Mouse (Mus musculus) gonadal fat pad, adult 2 months (tissue): ENCODE measurements at regions not wholly inside any gene's neighbourhood (a gene's known extent, or its start where the extent isn't known, plus 50 kb on each side); places are given as distances from the start of the nearest gene placed in this dataset.
"Not testable (repeated sequence)": the region's sequence is repeated elsewhere in the genome, so short reads cannot be mapped to it uniquely, and the experiment has no call there.

Experiments used
- DNase-seq: peaks from one replicate; pipeline ENCODE4 v3.0.0-alpha.2; 2012; ENCODE audit warnings: low read depth

- not testable (repeated sequence) for DNase-seq
Measured at GRCm38 (mm10) chr15:53984006-53984405, 99.3 kb downstream of the Gm7489 start.

- DNase-seq: no peak
Measured at GRCm38 (mm10) chr15:53989888-53990287, 105.2 kb downstream of the Gm7489 start.

DNA sequence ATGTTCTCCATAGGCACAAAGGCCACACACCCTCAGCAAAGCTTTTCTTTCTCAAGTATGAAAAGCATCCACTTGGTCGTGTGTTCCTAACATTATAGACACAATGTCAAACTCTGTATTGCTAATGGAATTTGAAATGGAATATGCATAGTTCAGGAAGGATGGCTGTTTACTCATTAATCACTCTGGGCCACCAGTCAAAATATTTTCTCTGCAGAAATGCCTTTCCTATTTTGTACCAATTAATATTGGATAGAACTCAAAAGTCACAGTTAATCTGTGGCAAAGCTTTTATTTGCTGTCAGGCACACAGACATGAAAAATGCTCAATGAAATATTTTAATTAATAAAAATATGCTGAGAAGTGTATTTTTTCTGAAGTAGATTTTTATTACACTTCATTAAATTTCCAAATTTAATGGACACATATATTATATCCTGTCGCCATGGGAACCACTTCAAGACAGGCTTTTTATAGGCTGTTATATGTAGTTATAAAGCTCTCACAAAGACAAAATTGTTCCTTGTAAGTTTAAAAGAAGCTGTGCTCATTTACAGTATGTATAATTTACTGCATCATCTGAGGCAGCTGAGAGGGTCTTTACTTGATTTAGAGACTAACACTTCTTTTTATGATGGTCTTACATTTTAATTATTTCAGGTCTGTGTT is 110.6 kb downstream of the Gm7489 start:
- no peak for DNase-seq

DNA sequence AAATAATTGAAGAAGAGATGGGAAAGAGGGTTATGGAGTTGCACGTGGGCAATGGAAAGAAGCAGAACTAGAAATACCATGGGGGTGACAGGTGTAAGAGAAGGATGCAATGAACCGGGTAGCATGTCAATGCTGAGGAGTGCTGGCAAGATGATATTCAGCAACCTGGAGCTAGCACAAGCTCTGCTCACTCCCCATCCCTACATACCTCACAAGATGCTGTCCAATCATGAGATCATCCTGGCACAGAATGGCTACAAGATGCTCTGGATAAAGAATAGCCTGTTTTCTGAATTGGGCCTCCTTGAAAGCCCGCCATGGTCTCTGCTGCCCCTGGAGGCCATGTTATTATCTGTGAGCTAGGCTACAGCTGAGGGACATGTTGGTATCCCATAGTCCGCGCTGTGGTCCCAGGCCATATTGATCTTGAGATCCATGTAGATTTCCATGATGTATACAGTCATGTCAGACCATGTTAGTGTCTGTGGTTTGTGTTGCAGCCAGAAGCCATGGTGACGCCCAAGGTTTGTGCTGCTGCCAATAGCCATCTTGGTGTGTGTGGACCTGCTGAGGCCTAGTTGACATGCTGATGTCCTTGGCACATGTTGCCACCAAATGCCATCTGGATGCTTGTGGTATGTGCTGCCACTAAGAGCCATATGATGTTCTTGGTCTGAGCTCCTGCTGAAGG is 114.0 kb downstream of the Gm7489 start:
- no peak for DNase-seq

DNA sequence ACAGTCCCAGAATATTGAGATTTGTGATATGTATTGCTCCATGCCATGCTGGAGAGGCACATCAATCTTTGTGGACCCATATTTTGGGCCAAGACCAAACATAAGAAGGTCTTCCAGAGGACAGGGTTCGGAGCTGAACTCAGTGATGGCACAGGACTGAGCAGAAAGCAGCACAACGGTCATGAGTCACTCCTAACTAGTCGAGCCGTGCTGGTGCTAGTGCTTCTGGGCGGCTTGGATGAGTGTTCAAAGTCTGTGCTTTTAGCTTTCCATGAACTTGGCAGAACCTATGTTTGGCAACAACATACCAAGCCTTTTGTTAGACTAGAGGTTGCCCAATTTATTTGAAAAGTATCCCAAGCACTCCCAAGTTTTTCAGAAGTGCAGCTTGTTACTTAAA is 149.1 kb downstream of the Gm7489 start:
- peak; percentile 54 for DNase-seq

- DNase-seq: no peak
Measured at GRCm38 (mm10) chr15:54050711-54051110, 166.0 kb downstream of the Gm7489 start.

GRCm38 (mm10) chr15:54070005-54070634 is 185.4 kb downstream of the Gm7489 start:
- peak; percentile 4 for DNase-seq

- no peak for DNase-seq
Measured at GRCm38 (mm10) chr15:54071732-54072131, 187.0 kb downstream of the Gm7489 start.

GRCm38 (mm10) chr15:54091301-54091700 is 206.6 kb downstream of the Gm7489 start:
- no peak for DNase-seq

GRCm38 (mm10) chr15:54092386-54092785 is 207.7 kb downstream of the Gm7489 start:
- no peak for DNase-seq

- no peak for DNase-seq
Measured at GRCm38 (mm10) chr15:54097498-54097897, 212.8 kb downstream of the Gm7489 start.

DNA sequence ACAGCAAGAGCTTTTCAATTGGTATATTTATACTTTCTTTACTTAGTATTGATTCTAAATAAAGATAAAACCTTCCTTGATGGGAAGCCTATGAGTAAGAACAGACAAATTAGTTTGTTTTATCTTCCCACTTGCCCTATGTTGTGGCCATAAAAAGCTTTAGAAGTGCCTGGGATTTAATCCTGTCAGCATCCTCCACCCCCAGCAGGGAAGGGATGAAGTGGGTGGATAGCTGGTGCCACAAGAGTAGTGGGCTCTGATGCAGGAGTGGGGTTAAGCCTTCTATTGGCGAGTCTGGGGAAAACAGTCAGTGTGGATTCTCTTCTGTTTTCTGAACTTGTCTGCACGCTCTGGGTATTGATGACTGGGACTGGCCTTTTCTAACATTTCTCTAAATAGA is 227.7 kb downstream of the Gm7489 start:
- no peak for DNase-seq

- no peak for DNase-seq
Measured at GRCm38 (mm10) chr15:54114096-54114512, 229.4 kb downstream of the Gm7489 start.

GRCm38 (mm10) chr15:54117967-54118538 is 233.3 kb downstream of the Gm7489 start:
- DNase-seq: no peak

- DNase-seq: no peak
Measured at GRCm38 (mm10) chr15:54120456-54120855, 235.8 kb downstream of the Gm7489 start.

DNA sequence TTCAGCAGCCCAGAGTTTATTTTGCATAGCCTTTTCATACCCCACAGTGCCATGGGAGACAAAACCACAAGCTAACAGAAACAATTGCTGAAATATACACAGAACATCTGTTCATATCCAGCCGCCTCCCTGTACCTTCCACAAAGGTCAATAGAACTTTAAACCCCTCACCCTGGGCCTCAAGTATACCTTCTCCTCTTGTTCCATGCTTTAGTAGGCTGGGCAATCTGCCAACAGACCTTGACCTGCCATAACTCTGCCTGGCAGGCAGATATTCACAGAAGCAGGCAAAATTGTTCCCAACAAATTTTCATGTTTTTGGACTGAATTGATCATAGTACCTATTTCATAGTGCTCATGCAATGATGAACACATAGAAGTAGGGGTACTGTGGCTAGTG is 279.6 kb downstream of the Gm7489 start:
- DNase-seq: no peak

DNA sequence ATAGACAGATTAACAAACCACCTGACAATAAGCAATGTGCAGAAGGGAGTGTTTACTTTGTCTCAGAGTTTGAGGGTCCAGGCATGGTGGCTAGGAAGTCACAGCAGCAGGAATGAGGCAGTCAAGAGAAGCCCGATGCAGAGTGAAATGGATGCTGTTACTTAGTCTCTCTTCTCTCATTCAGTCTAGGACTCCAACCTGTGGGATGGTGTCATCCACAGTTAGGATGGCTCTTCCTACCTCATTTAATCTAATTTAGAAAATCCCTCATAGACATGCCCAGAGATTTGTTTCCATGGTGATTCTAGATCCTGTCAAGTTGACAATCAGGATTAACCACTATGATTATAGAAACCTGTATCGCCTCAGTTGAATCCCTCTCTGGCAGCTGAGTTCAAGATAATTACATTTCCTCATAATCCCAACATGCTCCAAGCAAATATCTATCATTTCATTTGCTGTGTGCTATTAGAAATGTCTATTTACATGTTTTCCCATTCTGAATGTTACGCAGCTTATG is 283.2 kb downstream of the Gm7489 start:
- no peak for DNase-seq

DNA sequence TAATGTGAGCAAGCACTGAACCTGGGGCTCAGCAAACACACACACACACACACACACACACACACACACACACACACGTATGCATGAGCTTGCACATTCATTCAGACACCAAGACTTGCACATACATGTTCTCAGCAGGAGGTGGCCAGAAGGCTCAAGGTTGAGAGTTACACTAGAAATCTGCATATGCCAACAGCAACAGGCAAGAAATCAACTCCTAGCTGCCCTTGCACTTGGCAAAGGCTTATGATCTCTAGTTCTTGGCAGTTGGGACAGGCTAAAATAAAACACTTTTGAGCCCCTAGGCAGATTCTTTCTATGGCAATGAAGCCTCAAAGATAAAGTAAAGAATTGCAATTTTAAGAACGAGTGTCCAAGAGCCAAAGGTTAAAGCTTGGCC is 292.5 kb downstream of the Gm7489 start:
- peak; percentile 77 for DNase-seq

DNA sequence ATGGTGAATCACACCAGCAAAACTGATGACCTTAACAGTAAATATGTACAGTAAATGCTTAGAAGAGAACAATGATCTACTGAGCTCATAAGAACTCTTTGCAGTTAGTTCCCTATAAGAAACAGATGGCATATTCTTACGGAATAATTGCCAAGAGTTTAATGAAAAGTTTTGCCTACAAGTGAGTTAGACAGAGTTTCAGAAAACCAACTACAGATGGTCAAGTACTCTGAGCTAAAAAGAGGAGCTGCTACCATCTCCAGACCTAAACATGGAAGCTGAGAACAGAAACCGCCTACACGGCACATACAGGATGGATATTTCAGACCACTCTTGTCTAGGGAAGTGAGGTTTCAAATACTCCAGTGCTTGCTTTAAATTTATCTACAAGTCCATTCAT is 293.1 kb downstream of the Gm7489 start:
- no peak for DNase-seq
